Mouse (Mus musculus) spleen, adult 2 months (tissue): Measurements from ENCODE around the gene Iqgap3. TPM values are rescaled to one million over a fixed set of nuclear protein-coding genes. Genes with fewer than 3 reads are reported as not detected.

ENCODE experiments used
- DNase-seq, 2 experiments: peaks; one replicate each; pipeline versions ENCODE4 v3.0.0 to v3.0.0-alpha.2; 2012 to 2021; ENCODE audit warnings: low spot score in 2 of 2, low read depth in 1 of 2
- H3K27ac ChIP-seq: fragments of 200-500 bp; 2 replicates; pipeline ENCODE4 v1.5.1; 2012; ENCODE audit warnings: low read length, inconsistent platforms; ENCODE audit not compliant: insufficient read depth
- H3K27me3 ChIP-seq: fragments of 200-500 bp; 2 replicates; pipeline ENCODE4 v1.6.1; 2012; ENCODE audit warnings: mild to moderate bottlenecking, moderate library complexity, low read length, inconsistent platforms; ENCODE audit not compliant: control insufficient read depth, insufficient read depth
- H3K36me3 ChIP-seq: fragments of 200-500 bp; 2 replicates; pipeline ENCODE4 v1.6.1; 2012; ENCODE audit warnings: mild to moderate bottlenecking, low read length, inconsistent platforms; ENCODE audit not compliant: control insufficient read depth, insufficient read depth
- H3K4me1 ChIP-seq: fragments of 200-500 bp; 2 replicates; pipeline ENCODE4 v1.6.1; 2011; ENCODE audit warnings: inconsistent platforms; ENCODE audit not compliant: control insufficient read depth, insufficient read depth, insufficient read length
- H3K4me3 ChIP-seq: fragments of 200-500 bp; 2 replicates; pipeline ENCODE4 v1.5.1; 2011; ENCODE audit warnings: mild to moderate bottlenecking, inconsistent platforms; ENCODE audit not compliant: insufficient read depth, insufficient read length; ENCODE audit errors: extremely low read depth
- CTCF ChIP-seq: fragments of 200-500 bp; IDR thresholded peaks from 2 replicates; pipeline ENCODE4 v1.5.1; 2011; ENCODE audit warnings: mild to moderate bottlenecking, inconsistent platforms; ENCODE audit not compliant: insufficient read depth, insufficient read length, insufficient replicate concordance; ENCODE audit errors: extremely low read depth
- POLR2A ChIP-seq: fragments of 200-500 bp; IDR thresholded peaks from 2 replicates; pipeline ENCODE4 v1.6.1; 2011; ENCODE audit warnings: low read depth, low read length, inconsistent platforms
- WGBS: fragments of 180-500 bp; shearing (Covaris S2); methylation state at CpG from one replicate; pipeline ENCODE4 v1.1.7; 2018; 5-methylcytosine and 5-hydroxymethylcytosine counted together
- polyA plus RNA-seq: library from polyadenylated mRNA; depleted of rRNA; stranded (reverse); fragments of >200 nt; gene quantifications from 2 replicates; pipeline ENCODE4 v1.2.3, GENCODE M21; 2012

Gene Iqgap3
- polyA plus RNA-seq, 1 experiment = 4.3 TPM

- Histone ChIP-seq H3K4me1 (no peaks in the 10 kb centered on the region), H3K27me3 (no peaks in the 10 kb centered on the region), H3K27ac (no peak overlapping the region), H3K36me3 (no peaks in the 10 kb centered on the region), H3K4me3 (no peak overlapping the region)
- DNase-seq = no peak
- 92% methylated on average over 5 of the region's 5 CpGs for WGBS
- TF ChIP-seq CTCF (no peak), POLR2A (no peak)
These were observed 12.4 kb downstream of the Iqgap3 start for GRCm38 (mm10) chr3:88094126-88094525.

DNA sequence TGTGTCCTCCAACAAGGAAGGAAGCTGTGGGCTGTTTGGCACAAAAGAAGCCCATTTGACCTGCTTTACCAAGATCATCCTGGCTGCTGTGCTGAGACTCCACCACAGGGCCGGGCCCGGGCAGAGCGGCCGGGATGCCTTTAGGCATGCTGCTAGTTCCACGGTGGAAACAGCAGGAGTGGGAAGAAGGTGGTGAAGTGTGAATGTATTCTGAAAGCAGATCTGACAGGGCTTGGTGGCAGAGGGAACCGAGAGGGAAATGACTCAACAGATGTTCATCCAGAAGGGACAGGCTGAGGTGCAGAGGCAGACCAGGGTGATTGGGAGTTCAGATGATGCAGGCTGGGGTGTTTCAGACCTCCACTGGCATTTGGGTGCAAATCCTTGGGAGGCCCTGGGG lies 15.9 kb downstream of the Iqgap3 start:
- Histone ChIP-seq H3K4me3 (no peak overlapping the region), H3K27ac (no peak overlapping the region), H3K27me3 (no peaks in the 10 kb centered on the region), H3K36me3 (no peaks in the 10 kb centered on the region), H3K4me1 (no peaks in the 10 kb centered on the region)
- DNase-seq = no peak
- 53% methylated on average over 6 of the region's 6 CpGs for WGBS
- TF ChIP-seq POLR2A (no peak), CTCF (no peak)

- H3K4me3 ChIP-seq = no peak overlapping the region
- H3K4me1 ChIP-seq = no peaks in the 10 kb centered on the region
- H3K36me3 ChIP-seq = no peaks in the 10 kb centered on the region
- no peak for DNase-seq
- TF ChIP-seq POLR2A (no peak), CTCF (no peak)
- H3K27ac ChIP-seq = no peak overlapping the region
- H3K27me3 ChIP-seq = no peaks in the 10 kb centered on the region
- 36% methylated on average over 3 of the region's 3 CpGs for WGBS
These were observed 18.5 kb downstream of the Iqgap3 start for GRCm38 (mm10) chr3:88100251-88100650.

DNA sequence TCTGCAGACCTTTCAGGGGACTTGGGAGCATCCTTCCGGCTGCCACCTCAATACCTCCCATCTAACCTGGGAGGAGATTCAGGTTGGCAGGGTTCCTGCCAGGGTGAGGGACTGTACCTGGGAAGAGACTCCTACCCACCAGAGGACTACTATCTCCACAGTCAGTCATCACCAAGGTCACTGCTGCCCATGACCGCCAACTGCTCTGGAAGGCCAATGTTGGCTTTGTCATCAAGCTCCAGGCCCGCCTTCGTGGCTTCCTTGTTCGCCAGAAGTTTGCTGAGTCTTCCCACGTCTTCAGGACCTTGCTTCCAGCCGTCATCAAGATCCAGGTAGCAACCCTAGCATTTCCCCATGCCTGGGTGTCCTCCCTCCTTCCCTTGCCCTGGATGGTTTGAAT lies 20.0 kb downstream of the Iqgap3 start:
- no peak for DNase-seq
- WGBS = 95% methylated on average over 7 of the region's 7 CpGs
- no peak for TF ChIP-seq POLR2A
- no peak for TF ChIP-seq CTCF
- Histone ChIP-seq H3K27me3 (no peaks in the 10 kb centered on the region), H3K4me3 (no peak overlapping the region), H3K4me1 (no peaks in the 10 kb centered on the region), H3K27ac (no peak overlapping the region), H3K36me3 (no peaks in the 10 kb centered on the region)

DNA sequence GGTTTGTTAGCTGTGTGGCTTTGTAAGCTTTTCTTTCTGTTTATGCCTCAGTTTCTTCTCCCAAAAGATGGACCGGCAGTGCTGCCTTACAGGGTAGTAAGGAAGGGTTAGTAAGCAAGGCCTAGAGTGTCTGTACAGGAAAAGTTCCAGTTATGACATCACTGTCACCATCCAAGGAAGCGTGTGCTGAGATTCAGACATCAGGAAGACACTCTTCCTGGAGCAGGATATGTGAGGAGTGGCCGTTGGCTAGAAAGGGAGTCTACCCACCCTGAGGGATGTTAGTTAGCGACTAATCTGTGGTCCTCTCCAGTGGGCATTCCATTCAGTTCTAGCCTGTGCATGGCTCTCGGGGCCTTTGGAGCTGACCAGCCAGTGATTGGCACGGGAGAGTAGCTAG lies 20.4 kb downstream of the Iqgap3 start:
- 82% methylated on average over 6 of the region's 6 CpGs for WGBS
- TF ChIP-seq POLR2A (no peak), CTCF (no peak)
- Histone ChIP-seq H3K27ac (no peak overlapping the region), H3K36me3 (no peaks in the 10 kb centered on the region), H3K4me3 (no peak overlapping the region), H3K4me1 (no peaks in the 10 kb centered on the region), H3K27me3 (no peaks in the 10 kb centered on the region)
- no peak for DNase-seq

DNA sequence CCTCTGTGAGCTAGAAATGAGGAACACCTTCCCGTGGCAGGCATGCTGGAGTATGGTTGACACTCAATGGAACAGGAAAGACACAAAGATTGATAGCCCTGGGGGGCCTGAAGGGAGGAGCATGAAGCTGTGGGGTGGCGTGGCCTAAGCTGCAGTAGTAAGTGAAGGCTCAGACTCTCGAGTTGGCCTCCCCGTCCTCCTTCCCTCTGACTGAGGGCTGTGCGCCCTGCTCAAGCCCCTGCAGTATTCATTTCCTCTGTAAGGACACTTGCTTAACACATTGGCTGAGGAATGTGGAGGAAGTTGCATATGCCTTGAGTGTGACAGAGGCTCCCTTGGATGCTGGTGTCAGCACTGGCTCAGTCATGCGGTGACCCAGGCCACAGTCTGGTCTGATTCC lies 20.8 kb downstream of the Iqgap3 start:
- no peak overlapping the region for H3K4me3 ChIP-seq
- TF ChIP-seq POLR2A = no peak
- no peak for TF ChIP-seq CTCF
- no peaks in the 10 kb centered on the region for H3K36me3 ChIP-seq
- 64% methylated on average over 6 of the region's 6 CpGs for WGBS
- no peak overlapping the region for H3K27ac ChIP-seq
- H3K27me3 ChIP-seq = no peaks in the 10 kb centered on the region
- no peak for DNase-seq
- H3K4me1 ChIP-seq = no peaks in the 10 kb centered on the region

DNA sequence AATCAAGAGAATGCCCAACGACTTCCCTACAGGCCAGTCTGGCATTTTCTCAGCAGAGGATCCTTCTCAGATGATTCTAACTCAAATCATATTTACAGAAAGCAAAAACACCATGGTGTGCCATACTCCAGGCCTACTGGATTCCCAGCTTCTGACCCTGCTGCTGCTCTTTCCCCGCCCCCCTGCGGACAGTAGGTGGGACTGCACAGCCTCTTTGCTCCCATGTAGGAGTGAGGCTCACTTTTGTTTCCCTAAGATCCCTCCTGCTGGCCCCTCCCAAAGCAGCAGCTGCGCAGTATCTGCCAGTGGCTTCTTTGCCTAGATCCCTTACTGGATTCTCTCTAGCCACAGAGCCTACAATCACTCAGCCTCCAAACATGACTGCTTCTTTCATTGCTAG lies 24.4 kb downstream of the Iqgap3 start:
- 98% methylated on average over 4 of the region's 4 CpGs for WGBS
- H3K36me3 ChIP-seq = no peaks in the 10 kb centered on the region
- TF ChIP-seq POLR2A (no peak), CTCF (no peak)

DNA sequence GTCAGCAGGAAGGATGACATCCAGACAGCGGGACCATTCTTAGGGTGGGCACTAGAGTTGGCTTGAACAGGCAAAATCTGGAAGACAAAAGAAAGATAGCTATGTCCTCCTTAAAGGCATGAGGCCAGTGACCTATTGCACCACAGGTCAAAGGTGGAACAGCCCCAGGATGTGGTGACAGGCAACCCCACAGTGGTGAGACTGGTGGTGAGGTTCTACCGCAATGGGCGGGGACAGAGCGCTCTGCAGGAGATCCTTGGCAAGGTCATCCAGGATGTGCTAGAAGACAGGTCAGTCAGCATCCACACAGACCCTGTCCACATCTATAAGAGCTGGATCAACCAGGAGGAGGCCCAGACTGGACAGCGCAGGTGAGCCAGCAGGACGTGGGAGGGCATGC lies 27.4 kb downstream of the Iqgap3 start:
- DNase-seq = no peak

More for the DNA sequence above, 24.4 kb downstream of the Iqgap3 start:
- no peak for DNase-seq
- no peaks in the 10 kb centered on the region for H3K27me3 ChIP-seq
- H3K4me1 ChIP-seq = no peaks in the 10 kb centered on the region
- H3K27ac ChIP-seq = no peak overlapping the region
- H3K4me3 ChIP-seq = no peak overlapping the region

More for the DNA sequence above, 27.4 kb downstream of the Iqgap3 start:
- H3K4me3 ChIP-seq = no peak overlapping the region
- WGBS = 90% methylated on average over 6 of the region's 6 CpGs
- H3K27me3 ChIP-seq = no peaks in the 10 kb centered on the region
- TF ChIP-seq POLR2A = no peak
- no peaks in the 10 kb centered on the region for H3K36me3 ChIP-seq
- H3K4me1 ChIP-seq = no peaks in the 10 kb centered on the region
- H3K27ac ChIP-seq = no peak overlapping the region
